Mouse (Mus musculus): Measurements from ENCODE around the gene Ano3. TPM values are rescaled to one million over a fixed set of nuclear protein-coding genes. Genes with fewer than 3 reads are reported as not detected.
A peak's percentile ranks its signal among the peaks of the same experiment; 100 is the strongest.

The Ano3 gene
- polyA plus RNA-seq, 1 experiment from 2014 or later = 1.3 TPM

DNA sequence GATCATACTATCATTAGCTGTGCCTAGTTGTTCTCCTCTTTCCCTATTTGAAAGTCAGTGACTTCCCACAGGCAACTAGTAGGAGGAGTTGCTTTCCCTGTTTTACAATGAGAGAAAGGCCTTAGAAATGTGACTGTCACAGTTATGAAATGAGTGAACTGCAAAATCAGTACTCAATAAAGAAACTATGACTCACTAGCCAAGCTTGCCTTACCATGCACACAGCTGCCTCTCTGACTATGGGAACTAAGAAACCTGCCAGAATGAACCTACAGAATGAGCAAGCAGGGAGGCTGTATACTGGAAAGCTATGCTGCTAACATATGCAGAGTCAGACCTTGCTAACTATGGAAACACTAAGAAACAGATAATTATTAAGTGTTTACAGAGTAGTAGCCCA, 231.7 kb downstream of the Ano3 start:
- no peak overlapping the region for H3K27ac ChIP-seq (ENCODE audit: low read depth, low read length)
- H3K9me3 ChIP-seq (ENCODE audit: control insufficient read depth, low read length) = no peaks in the 10 kb centered on the region
- ATAC-seq (replicated peaks; ENCODE audit: low FRiP score) (no peak), DNase-seq (ENCODE audit: low spot score) (no peak)
- H3K36me3 ChIP-seq (ENCODE audit: control insufficient read depth, insufficient read depth, low read length) = no peaks in the 10 kb centered on the region
- no peak overlapping the region for H3K4me2 ChIP-seq (ENCODE audit: low read depth, low read length, severe bottlenecking)
- H3K27me3 ChIP-seq (ENCODE audit: control insufficient read depth, insufficient read depth, low read length) = no peaks in the 10 kb centered on the region
- H3K4me1 ChIP-seq (replicated peaks; ENCODE audit: control insufficient read depth, insufficient read depth, low read length) = no peaks in the 10 kb centered on the region
- no peak overlapping the region for H3K4me3 ChIP-seq (ENCODE audit: low read depth, low read length)
- H3K9ac ChIP-seq (ENCODE audit: low read length) = no peak overlapping the region

DNA sequence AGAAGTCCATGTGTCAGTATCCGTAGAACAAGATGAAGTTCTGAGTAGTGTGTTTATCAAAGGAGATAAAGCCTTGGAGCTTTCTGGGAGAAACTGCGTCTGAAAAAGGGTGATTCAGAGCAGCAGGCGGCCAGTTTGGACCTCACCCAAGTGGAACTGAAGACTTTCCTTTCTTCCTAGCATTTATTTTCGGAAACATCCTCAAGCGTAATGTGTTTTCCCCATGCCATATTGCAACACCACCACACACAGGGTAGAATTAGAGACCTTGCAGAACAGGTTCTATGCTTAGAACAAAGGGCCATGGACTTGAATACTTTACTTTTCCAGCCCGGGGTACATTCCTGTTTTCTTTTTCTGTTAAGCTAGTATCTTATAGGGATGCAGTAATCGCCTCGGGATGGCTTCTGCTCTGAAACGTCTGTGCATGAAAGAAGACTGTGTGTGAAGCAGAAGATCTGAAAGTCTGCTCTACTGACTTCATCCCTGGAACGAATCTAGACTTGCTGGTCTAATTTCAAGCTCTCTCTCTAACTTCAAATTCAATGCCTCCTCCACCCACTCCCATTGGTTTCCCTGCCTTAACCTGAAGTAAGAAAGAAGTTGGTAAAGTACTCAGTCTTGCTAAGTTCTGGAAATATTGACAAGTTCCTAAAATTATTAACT, 240.5 kb downstream of the Ano3 start:
- Histone ChIP-seq H3K4me1 (replicated peaks; ENCODE audit: control insufficient read depth, insufficient read depth, low read length) (no peaks in the 10 kb centered on the region), H3K36me3 (ENCODE audit: control insufficient read depth, insufficient read depth, low read length) (no peaks in the 10 kb centered on the region), H3K4me2 (ENCODE audit: low read depth, low read length, severe bottlenecking) (no peak overlapping the region), H3K9me3 (ENCODE audit: control insufficient read depth, low read length) (no peaks in the 10 kb centered on the region), H3K4me3 (ENCODE audit: low read depth, low read length) (no peak overlapping the region), H3K9ac (ENCODE audit: low read length) (no peak overlapping the region), H3K27me3 (ENCODE audit: control insufficient read depth, insufficient read depth, low read length) (no peaks in the 10 kb centered on the region), H3K27ac (ENCODE audit: low read depth, low read length) (no peak overlapping the region)
- 88% methylated on average over 10 of the region's 10 CpGs for WGBS
- DNase-seq (ENCODE audit: low spot score) = no peak
- ATAC-seq (replicated peaks; ENCODE audit: low FRiP score) = no peak

- Histone ChIP-seq H3K4me3 (ENCODE audit: low read depth, low read length) (no peak overlapping the region), H3K36me3 (ENCODE audit: control insufficient read depth, insufficient read depth, low read length) (no peaks in the 10 kb centered on the region), H3K9ac (ENCODE audit: low read length) (no peak overlapping the region), H3K27me3 (ENCODE audit: control insufficient read depth, insufficient read depth, low read length) (no peaks in the 10 kb centered on the region), H3K9me3 (ENCODE audit: control insufficient read depth, low read length) (no peaks in the 10 kb centered on the region), H3K4me2 (ENCODE audit: low read depth, low read length, severe bottlenecking) (no peak overlapping the region), H3K4me1 (replicated peaks; ENCODE audit: control insufficient read depth, insufficient read depth, low read length) (no peaks in the 10 kb centered on the region), H3K27ac (ENCODE audit: low read depth, low read length) (no peak overlapping the region)
- DNase-seq (ENCODE audit: low spot score) = no peak
- ATAC-seq (replicated peaks; ENCODE audit: low FRiP score) = no peak
- 98% methylated on average over 3 of the region's 3 CpGs for WGBS
Observed at GRCm38 (mm10) chr2:110709436-110709835, 241.3 kb downstream of the Ano3 start.

- ATAC-seq (replicated peaks; ENCODE audit: low FRiP score) (no peak), DNase-seq (ENCODE audit: low spot score) (no peak)
- Histone ChIP-seq H3K4me3 (ENCODE audit: low read depth, low read length) (no peak overlapping the region), H3K9me3 (ENCODE audit: control insufficient read depth, low read length) (no peaks in the 10 kb centered on the region), H3K4me2 (ENCODE audit: low read depth, low read length, severe bottlenecking) (no peak overlapping the region), H3K36me3 (ENCODE audit: control insufficient read depth, insufficient read depth, low read length) (no peaks in the 10 kb centered on the region), H3K4me1 (replicated peaks; ENCODE audit: control insufficient read depth, insufficient read depth, low read length) (no peaks in the 10 kb centered on the region), H3K27ac (ENCODE audit: low read depth, low read length) (no peak overlapping the region), H3K9ac (ENCODE audit: low read length) (no peak overlapping the region), H3K27me3 (ENCODE audit: control insufficient read depth, insufficient read depth, low read length) (no peaks in the 10 kb centered on the region)
- WGBS = 78% methylated on average over 2 of the region's 2 CpGs
Observed at GRCm38 (mm10) chr2:110671071-110671624, 279.6 kb downstream of the Ano3 start.

- ATAC-seq (replicated peaks; ENCODE audit: low FRiP score) (peak; percentile 77), DNase-seq (ENCODE audit: low spot score) (no peak)
- no peak overlapping the region for H3K27ac ChIP-seq (ENCODE audit: low read depth, low read length)
- H3K27me3 ChIP-seq (ENCODE audit: control insufficient read depth, insufficient read depth, low read length) = no peaks in the 10 kb centered on the region
- no peak overlapping the region for H3K4me3 ChIP-seq (ENCODE audit: low read depth, low read length)
- 53% methylated on average over 4 of the region's 4 CpGs for WGBS
- H3K4me1 ChIP-seq (replicated peaks; ENCODE audit: control insufficient read depth, insufficient read depth, low read length) = no peaks in the 10 kb centered on the region
- no peak overlapping the region for H3K4me2 ChIP-seq (ENCODE audit: low read depth, low read length, severe bottlenecking)
- H3K9me3 ChIP-seq (ENCODE audit: control insufficient read depth, low read length) = no peaks in the 10 kb centered on the region
- no peak overlapping the region for H3K9ac ChIP-seq (ENCODE audit: low read length)
- no peaks in the 10 kb centered on the region for H3K36me3 ChIP-seq (ENCODE audit: control insufficient read depth, insufficient read depth, low read length)
Observed at GRCm38 (mm10) chr2:110663329-110663728, 287.4 kb downstream of the Ano3 start.

GRCm38 (mm10) chr2:110644846-110645245, 305.9 kb downstream of the Ano3 start:
- no peaks in the 10 kb centered on the region for H3K4me1 ChIP-seq (replicated peaks; ENCODE audit: control insufficient read depth, insufficient read depth, low read length)
- no peaks in the 10 kb centered on the region for H3K9me3 ChIP-seq (ENCODE audit: control insufficient read depth, low read length)
- ATAC-seq (replicated peaks; ENCODE audit: low FRiP score) = no peak
- H3K9ac ChIP-seq (ENCODE audit: low read length) = no peak overlapping the region
- no peaks in the 10 kb centered on the region for H3K36me3 ChIP-seq (ENCODE audit: control insufficient read depth, insufficient read depth, low read length)
- no peak overlapping the region for H3K4me3 ChIP-seq (ENCODE audit: low read depth, low read length)
- no peak for DNase-seq (ENCODE audit: low spot score)
- no peaks in the 10 kb centered on the region for H3K27me3 ChIP-seq (ENCODE audit: control insufficient read depth, insufficient read depth, low read length)
- H3K4me2 ChIP-seq (ENCODE audit: low read depth, low read length, severe bottlenecking) = no peak overlapping the region
- no peak overlapping the region for H3K27ac ChIP-seq (ENCODE audit: low read depth, low read length)

GRCm38 (mm10) chr2:110644358-110644757, 306.4 kb downstream of the Ano3 start:
- Histone ChIP-seq H3K9ac (ENCODE audit: low read length) (no peak overlapping the region), H3K27me3 (ENCODE audit: control insufficient read depth, insufficient read depth, low read length) (no peaks in the 10 kb centered on the region), H3K27ac (ENCODE audit: low read depth, low read length) (no peak overlapping the region), H3K4me2 (ENCODE audit: low read depth, low read length, severe bottlenecking) (no peak overlapping the region), H3K4me1 (replicated peaks; ENCODE audit: control insufficient read depth, insufficient read depth, low read length) (no peaks in the 10 kb centered on the region), H3K36me3 (ENCODE audit: control insufficient read depth, insufficient read depth, low read length) (no peaks in the 10 kb centered on the region), H3K4me3 (ENCODE audit: low read depth, low read length) (no peak overlapping the region), H3K9me3 (ENCODE audit: control insufficient read depth, low read length) (no peaks in the 10 kb centered on the region)
- DNase-seq (ENCODE audit: low spot score) (no peak), ATAC-seq (replicated peaks; ENCODE audit: low FRiP score) (no peak)
- 80% methylated on average over 1 of the region's 1 CpGs for WGBS

Other genes starting within 250 kb of the Ano3 start
- 0.05 TPM in 1 of 2 replicates, not detected in the other for gene Muc15, start 229.6 kb downstream of the Ano3 start, polyA plus RNA-seq (2014; fragmentation: Nextera tagmentation; extraction: Ambion mirVana)
- not detected in 2 replicates for gene Gm13941, start 155.1 kb upstream of the Ano3 start, polyA plus RNA-seq (2014; fragmentation: Nextera tagmentation; extraction: Ambion mirVana)
- gene Gm15130, start 202.0 kb upstream of the Ano3 start, polyA plus RNA-seq (2014; fragmentation: Nextera tagmentation; extraction: Ambion mirVana) = not detected in 2 replicates